Mouse (Mus musculus) right cerebral cortex, postnatal 36 days (tissue): ENCODE data around the gene Nanos3.

ENCODE experiments used
- DNase-seq, 2 experiments: peaks; one replicate each; pipeline ENCODE4 v3.0.0; 2022; ENCODE audit warnings: low spot score in 2 of 2, mixed read lengths in 1 of 2

The Nanos3 gene

DNA sequence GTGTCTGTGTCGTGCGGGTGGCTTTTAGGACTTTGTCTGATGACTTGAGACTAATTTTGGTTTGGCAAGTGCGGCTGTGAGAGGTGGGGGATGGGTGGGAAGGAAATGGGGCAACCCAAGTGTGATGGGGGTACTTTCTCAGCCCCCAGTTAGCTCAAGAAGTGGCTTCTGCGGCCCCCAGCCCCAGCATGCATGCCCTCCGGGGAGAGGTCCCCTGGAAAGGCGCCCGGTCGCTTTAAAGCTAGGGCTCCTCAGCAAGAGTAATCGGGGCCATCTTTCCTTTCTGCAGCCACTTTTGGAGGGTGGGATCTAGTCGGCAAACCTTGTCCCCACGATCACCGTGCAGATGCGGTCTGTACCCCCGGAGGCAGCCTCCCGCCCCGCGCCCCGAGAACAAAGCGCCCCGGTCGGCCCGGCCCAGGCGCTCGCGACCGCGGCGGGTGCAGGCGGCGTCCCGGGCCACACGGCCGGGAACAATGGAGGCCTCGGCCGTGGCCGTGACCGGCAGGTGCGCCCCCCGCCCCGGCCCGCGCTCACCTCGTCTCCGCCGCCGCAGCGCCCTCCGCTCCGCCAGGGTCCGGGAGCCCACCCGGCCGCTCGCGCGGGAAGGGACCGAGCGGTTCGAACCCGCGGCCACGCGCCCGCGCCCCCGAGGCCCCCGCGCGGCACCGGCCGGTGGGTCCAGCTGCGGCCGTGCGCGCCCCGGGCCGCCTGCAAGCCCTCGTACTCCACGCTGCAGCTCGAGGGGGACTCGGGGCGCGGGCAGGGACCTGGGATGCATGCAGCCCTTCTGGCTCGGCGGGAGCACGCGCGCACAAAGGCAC lies 1.5 kb downstream of the Nanos3 start:
- no peak for DNase-seq

DNA sequence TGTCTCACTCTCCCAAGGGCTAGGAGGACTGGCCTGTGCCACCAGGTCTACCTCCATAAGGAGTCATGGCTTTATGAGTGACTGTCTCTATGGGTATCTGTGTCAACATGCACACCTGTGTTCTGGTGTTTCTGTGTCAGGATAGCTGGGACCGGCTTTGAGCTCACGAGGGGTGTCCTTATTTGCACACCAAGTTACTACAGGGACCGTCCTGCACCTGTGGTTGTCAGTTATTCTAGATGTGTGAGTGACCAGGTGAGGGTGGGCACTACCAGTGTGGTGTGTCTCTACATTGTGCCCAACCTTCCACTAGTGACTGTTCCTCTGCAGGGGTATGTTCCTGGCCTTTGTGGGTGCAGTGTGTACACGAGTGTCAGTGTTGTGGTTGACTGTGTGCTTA lies 2.2 kb downstream of the Nanos3 start:
- DNase-seq: no peak

DNA sequence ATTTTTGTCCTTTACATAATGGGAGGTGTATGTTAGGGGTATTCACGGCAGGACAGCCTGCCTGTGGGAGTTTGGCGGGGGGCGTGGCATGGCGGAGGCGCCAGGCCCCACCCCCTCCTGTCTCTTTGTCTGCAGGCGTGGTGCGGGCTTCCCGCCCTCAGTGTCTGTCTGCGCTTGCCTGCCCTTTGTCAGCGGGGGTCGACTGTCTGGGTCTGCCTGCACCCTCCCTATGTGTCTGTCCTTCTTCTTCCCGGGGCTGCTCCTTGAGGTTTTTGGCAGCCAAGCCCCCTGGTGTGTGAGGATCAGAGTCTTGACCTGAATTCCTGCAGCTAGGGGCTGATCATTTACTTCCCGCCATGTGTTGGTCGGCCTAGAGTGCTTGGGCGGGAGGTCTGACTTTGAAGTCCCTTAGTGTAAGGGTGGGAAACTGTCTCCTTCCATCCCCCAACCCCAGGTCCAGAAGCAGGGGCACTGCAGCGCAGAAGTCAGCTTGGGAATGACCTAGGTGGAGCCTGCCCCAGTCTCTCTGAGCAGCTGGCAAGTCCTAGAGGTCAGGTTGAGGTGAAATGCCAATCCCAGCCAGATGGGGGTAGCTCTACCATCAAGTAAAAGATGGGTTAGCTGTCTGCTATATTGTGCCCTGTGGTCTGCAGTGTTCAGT lies 4.4 kb downstream of the Nanos3 start:
- DNase-seq: no peak

DNA sequence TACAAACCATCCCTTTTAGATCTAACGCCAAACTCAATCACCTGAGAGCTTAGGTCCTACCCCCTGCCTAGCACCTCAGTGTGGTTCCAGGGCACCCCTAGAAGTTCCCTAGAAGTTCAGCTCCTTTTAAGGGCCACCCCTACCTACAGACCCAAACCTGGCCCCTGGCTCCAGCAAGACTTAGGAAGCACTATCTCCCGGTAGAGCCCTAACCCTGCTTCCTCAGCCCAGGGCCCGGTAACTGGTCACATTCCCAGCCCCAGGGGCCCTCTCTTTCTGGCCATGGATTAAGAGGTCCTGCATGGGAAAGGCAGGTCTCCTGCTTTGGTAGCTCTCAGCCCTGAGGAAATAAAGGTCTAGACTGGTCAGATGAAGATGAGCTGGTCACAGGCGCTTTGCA lies 5.1 kb downstream of the Nanos3 start:
- DNase-seq: no peak

DNA sequence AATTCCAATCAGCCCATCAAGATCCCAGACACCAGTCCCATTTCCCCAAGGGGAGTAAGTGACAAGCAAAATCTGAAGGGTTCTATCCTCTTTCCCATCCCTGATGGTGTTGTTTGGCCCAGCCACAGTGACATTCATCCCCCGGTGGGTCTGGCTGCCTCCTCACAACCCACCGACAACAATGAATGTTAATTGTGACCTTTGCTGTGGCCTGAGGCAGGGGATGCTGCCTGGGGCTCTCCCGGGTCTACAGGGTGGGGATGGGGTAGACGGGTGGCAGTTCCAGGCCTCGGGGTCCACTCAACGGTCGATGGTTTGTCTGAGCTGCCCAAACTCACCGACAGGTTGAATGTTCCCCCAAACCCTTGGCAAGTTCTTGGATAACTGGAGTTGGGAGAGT lies 6.4 kb downstream of the Nanos3 start:
- DNase-seq: no peak

DNA sequence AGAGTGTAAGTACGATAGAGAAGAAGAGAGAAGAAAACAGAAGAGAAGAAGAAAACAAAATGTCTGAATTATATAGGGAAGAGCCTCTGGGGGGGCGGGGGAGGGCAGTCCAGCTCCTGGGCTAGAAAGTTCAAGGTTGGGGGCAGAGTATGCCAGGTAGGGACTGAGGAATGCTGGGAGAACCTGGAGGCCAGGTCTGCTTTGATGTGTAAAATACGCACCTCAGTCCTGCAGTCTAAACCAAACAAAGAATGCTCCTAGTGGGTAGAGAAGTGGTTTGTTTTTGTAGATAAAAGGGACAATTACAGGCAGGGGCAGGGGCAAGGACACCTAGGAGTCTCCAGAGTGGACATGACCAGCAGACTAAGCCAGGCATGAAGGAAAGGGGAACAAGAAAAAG lies 7.6 kb downstream of the Nanos3 start:
- no peak for DNase-seq

DNA sequence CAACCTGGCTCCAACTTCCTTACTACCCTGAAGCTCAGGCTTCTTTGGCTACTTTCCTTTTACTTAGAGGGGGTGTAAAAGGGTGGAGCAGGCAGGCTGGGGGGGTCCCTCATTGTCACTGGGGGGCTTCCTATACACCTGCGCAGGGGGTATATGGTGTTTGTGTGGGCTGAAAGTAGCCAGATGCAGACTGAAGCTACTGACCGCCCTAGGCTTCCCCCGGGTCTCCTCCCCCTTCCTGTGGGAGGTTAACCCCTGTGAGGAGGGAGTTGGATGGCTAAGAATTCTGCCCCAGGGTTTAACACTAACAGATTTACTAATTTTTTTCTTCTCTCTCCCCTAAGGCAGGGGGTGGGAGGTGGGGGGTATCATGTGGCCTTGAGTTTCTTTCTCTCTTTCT lies 8.5 kb downstream of the Nanos3 start:
- no peak for DNase-seq

DNA sequence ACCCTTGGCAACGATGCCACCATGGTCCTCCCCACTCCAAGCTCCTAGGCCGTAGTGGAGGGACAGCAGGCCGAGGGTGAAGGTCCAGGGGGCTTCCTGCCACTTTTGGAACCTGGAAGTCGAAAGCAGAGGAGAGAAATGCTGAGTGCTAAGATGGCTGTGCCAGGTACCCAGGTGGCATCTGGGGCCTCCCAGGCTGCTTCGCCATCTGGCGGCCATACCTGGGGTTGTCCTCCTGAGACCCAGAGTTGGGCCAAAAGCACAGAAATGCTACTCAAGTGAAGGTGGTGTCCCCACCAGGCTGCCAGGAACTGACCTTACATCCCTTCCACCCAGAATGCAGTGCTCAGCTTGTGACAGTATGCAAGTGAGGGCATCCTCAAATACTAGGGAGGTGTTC lies 11.2 kb downstream of the Nanos3 start:
- DNase-seq: no peak

DNA sequence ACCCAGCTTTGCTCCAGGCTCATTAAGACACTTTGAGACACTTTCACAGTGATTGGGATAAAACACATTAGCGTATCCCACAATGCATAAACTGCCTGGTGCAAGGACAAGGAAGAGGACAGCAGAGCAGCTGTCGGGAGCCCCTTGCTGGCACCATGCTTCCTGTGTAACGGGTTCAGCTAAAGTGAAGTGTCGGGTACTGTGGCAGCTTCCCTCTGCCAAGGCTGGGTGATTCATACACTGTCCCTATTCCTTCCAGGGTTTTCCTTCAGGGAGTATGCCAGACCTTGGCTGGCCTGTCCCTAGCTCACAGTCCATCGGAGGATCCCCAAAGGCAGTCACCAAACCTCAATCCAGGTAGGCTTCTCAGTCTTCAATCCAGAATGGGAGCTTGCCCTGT lies 14.9 kb downstream of the Nanos3 start:
- DNase-seq: no peak

DNA sequence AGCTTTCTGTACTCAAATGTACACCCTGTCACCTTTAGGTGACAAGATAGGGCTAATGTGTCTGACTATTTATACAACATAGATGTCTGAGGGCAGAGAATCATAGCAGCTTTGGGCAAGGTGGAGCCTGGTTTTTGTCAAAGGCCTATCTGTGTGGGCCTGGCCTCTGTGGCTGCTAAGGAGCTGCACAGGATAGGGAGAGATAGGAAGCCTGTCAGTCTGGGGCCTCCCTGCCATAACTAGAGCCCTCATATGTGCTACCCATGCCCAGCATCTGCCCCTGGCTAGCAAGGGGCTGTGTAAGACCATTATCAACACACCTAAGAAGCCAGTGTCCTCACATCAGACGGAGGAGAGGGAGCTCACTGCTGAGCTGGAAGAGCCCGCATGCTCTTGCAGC lies 17.3 kb downstream of the Nanos3 start:
- no peak for DNase-seq

DNA sequence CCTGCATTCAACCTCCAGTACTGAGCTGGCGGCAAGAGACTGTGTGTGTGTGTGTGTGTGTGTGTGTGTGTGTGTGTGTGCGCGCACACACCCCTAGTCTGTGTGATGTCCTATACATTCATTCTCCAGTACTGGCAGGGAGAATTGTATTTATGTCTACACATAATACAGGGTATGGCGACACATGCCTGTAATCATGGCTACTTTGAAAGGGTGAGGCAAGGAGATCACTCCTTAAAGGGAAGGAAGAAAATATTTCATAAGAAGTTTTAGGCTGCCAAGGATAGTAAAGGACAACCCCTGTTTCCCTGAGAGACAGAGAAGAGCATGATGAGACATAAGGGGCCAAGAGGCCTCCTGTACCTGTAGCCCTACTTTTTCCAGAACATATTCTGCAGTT lies 27.4 kb downstream of the Nanos3 start:
- DNase-seq: no peak

DNA sequence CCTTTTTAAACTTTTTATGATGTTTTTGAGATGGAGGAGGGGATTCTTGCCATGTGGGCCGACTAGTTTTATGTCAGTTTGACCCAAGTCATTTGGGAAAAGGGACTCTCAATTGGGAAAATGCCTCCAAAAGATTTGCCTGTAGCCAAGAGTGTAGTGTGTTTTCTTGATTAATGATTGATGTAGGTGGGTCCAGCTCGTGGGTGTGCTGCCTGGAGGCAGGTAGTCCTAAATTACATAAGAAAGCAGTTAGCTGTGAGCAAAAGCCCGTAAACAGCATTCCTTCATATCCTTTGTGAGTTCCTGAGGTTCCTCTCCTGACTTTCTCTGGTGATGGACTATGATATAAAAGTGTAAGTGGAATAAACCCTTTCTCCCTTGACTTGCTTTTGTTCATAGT lies 35.8 kb downstream of the Nanos3 start:
- DNase-seq: no peak

DNA sequence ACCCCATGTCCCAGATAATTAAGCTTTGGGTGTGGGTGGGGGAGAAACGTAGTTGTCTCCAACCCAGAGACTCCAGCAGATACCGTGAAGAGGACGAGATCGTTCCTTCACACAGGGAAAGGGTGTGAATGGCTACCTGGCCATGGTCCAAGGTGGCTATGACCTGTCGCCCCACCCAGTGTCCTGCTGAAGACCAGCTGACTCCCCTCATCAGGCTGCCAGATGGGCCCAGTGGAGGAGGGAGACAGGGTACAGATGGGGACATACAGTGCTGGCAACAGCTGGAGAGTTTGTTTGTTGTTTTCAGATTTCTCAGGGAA lies 36.5 kb downstream of the Nanos3 start:
- DNase-seq: no peak

DNA sequence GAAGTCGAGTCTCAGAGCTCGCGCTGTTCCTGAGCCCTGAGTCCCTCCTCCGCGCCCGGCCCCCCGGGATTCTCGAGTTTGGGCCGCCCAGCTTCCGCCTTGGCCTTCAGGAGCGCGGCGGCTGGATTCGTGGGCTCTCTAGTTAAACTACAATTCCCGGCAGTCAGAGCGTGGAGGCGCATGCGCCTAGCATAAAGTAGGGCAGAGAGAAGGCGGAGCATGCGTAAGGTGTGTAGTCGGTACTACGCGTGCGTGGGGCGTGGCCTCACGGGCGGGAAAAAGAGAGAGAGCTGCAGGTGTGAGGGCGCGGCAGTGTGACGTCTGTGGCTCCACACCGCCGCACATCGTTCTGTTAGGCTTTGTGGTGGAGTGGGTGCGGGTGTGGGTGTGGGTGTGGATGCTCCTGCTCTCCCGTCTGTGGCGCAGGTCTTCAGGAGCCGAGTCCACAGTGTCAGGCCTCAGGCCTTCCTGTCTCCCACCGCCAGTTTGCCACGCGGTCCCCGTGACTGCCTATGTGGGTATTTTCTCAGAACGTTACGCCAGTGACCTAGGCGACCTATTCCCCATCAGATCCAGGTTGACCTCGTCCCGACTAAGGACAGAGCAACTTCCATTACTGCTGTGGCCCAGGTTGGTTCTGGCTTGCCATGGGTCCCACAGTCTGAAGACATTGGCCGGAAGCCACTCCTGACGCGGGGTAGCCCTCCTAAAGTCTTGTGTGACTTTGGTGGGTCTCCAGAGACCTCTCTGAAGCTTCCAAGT lies 37.1 kb downstream of the Nanos3 start, which contains the start of the genes Cc2d1a and 4930432K21Rik:
Cc2d1a (minus strand) TSS at position 168 of the 762 bp plus-strand sequence.
4930432K21Rik (plus strand) TSS at position 257 of the 762 bp plus-strand sequence.
- DNase-seq: peak; percentile 94 to 95

DNA sequence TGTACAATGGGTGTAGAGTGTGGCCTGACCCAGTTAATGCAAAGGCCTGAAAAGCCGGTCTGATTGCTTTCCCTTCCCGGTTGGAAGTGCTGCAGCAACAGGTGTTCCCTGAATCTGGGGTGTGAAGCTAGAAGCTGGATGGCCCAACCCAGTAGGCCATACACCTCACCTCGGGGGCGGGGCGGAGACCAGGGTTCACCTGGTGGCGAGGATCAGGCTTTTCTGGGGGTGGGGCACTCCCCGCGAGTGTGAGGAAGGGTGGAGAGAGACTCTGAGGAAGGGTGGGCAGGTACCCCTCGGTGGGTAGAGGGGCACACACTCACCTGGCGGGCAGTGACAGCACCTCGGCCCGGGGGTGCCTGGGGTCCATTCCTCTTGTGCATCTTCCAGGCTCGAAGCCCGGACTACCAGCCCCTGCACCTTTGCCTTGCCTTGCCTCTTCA lies 37.7 kb downstream of the Nanos3 start:
- DNase-seq: no peak

DNA sequence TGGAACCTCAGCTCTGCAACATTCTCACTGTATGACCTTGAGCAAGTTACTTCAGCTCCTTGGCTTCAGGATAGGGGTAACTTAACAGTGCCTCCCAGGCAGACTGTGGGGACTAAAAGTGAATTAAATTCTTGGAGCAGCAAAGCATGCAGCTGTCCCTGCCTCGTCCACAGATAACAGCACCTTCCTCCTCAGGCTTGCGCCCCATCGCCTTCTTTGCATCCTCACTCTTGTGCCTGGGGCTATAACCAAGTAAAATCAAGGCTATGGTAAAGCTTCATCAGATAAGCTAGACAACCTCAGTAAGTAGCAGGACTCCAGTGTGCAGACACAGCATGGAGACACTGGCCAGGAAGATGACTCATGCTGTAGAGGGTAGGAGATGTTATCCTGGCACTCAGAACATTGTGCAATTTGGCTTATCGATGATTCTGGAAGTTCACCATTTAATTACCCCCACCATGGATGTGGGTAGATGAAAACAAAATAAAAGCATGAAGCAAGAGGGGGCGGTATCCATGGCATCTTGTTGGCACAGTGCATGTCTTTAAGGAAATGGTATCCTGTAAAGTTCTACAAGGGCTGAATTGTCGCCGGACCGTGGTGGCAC lies 40.3 kb downstream of the Nanos3 start:
- DNase-seq: no peak

DNA sequence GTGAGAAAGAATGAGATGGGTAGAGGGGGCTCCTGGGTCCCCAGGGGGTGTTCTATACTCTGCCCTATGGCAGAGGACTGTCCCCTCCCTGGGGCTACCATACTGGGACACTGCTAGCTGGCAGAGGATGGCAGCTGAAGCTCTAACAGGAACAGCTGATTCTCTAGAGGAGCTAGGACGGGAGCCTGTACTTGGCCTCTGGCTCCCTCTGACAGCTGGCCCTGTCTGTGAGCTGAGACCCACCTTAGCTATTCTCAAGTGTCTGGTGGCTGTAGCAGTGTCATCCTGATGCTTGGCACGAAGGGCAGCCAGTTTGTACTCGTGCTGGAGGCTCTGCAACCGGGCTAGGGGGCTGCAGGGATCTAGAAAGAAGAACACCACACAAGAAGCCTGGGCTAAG lies 44.2 kb downstream of the Nanos3 start:
- DNase-seq: no peak

DNA sequence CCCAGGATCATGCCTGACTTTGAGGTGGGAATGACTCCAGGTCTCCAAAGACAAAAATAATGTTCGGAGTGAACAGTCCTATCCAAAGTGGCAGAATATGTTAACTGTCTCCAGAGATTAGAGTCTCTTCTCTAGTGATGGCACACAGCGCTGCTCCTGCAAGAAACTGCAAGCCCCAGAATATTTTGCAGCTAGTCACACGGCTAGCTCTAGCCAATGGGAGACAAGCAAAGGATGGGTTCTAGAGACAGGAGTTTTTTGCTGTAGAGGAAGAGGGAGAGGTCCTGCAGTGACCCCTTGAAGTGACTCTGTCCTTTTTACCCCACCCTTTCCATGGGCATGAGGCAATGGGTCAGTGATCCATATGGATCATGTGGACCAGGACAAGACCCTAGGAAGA lies 47.2 kb downstream of the Nanos3 start:
- no peak for DNase-seq

DNA sequence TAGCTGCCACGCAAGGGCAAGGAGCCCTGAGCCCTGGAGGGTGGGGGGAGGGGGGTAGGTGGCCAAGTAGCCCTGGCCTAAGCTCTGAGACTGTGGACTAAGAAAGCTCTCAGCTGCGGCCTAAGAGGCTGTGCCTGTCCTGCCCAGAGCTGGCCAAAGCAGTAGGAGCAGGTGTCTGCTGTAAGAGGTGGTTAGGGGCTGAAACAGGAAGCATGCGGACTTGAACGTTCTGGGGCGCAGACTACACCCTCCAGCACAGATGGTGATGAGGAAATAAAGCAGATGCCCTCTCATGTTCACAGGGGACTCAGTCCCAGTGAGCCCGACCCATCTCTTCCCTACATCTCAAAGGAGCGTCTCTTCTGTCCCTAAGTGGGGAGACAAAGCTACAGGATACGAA lies 52.8 kb downstream of the Nanos3 start:
- no peak for DNase-seq

DNA sequence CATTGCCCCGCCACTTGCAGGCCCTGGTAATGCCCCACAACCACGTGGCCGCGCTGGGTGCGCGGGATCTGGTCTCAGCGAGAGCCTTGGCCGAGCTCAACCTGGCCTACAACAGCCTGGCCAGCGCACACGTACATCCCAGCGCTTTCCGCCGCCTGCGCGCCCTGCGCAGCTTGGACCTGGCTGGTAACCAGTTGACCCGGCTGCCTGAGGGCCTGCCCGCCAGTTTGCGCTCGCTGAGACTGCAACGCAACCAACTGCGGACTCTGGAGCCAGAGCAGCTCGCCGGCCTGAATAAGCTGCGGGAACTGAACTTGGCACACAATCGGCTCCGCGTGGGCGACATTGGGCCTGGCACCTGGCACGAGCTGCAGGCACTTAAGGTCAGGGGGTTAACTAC lies 54.2 kb downstream of the Nanos3 start:
- DNase-seq: no peak

DNA sequence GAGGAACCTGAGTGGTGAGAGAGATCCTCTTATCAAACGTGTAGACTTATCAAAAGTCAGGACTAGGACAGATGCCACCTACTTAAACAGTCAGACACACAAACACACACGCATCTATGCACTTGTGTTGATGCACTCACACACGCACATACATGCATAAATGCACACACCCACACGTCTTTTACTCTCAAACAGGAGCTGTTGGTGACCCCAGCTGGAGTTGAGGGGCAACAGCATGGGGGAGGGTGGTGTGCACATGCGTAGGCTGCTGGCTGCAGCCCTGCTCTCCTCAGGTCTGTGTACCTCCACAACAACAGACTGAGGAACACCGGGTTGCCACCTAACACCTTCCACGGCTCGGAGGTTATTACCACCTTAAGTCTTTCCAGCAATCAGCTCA lies 56.7 kb downstream of the Nanos3 start:
- no peak for DNase-seq

DNA sequence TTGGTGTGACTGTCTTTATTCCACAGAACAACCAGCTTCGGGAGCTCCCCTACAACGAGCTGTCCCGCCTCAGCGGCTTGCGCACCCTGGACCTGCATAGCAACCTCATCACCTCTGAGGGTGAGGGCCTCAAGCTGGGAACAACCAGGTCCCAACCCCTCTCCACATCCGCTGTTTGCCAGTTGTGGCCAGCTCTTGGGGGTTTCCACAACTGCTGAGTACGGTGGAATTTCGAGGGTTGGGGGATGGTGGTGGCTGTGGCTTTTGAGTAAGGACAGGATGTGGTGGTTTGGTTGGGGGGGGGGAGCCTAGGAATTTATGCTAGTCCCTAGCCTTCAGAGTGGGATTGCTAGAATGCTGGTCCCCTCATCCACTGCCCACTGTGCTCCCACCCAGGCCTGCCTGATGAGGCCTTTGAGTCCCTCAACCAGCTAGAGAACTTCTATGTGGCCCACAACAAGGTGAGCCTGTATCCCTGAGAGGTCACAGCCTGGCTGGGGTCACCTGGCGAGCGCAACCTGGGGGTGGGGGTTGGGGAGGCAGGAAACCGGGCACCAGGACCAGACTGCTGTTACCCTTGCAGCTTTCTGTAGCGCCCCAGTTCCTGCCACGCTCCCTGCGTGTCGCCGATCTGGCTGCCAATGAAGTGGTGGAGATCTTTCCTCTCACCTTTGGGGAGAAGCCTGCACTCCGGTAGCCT lies 57.7 kb downstream of the Nanos3 start:
- DNase-seq: no peak
